Mouse (Mus musculus) gastrocnemius, postnatal 10 days (tissue): Measurements from ENCODE around the gene Galns. TPM values are rescaled to one million over a fixed set of nuclear protein-coding genes. Genes with fewer than 3 reads are reported as not detected.
"Not testable (repeated sequence)": the region's sequence is repeated elsewhere in the genome, so short reads cannot be mapped to it uniquely, and the experiment has no call there.

Experiments
- DNase-seq: peaks from one replicate; pipeline ENCODE4 v3.0.0; 2021; ENCODE audit warnings: mixed read lengths
- total RNA-seq, 2 experiments: library from RNA; stranded (reverse); gene quantifications; 2 replicates each; pipeline ENCODE4 v1.2.3; 2021

Galns gene
- total RNA-seq, 2 experiments from 2014 or later: 4.5 to 7.4 TPM

- DNase-seq: no peak
These were observed 24.9 kb upstream of the Galns start for GRCm38 (mm10) chr8:122635878-122636802.

DNA sequence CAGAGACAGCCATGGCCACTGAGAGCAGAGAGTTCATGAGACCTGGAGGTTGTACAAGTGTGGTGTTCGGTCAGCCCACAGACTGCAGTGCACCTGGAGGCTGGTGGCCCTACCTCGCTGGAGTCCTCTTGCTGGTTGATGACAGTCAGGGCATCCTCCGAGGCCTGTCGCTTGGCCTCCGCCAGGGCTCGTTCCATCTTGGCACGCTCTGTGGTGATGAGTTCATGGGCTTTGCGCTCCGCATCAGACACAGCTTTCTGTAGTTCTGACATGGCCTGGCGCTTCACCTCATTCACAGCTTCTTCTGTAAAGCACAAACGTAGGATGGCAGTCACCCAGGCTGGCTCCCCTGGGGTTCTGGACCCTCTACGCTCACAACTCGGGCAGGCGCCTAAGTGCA is 21.9 kb upstream of the Galns start:
- no peak for DNase-seq

DNA sequence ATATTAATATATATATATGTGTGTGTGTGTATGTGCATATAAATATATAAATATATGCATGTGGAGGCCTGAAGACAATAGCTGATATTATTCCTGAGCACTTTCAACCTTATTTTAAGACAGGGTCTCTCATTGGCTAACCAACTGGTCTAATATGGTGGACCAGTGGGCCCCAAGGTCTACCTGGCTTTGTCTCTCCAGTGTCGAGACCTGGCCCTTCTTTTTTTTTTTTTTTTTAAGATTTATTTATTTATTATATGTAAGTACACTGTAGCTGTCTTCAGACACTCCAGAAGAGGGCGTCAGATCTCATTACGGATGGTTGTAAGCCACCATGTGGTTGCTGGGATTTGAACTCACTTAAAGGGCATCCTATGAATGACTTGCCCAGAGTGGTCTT is 20.9 kb upstream of the Galns start:
- not testable (repeated sequence) for DNase-seq

- no peak for DNase-seq
These were observed 19.4 kb upstream of the Galns start for GRCm38 (mm10) chr8:122630696-122631095.

DNA sequence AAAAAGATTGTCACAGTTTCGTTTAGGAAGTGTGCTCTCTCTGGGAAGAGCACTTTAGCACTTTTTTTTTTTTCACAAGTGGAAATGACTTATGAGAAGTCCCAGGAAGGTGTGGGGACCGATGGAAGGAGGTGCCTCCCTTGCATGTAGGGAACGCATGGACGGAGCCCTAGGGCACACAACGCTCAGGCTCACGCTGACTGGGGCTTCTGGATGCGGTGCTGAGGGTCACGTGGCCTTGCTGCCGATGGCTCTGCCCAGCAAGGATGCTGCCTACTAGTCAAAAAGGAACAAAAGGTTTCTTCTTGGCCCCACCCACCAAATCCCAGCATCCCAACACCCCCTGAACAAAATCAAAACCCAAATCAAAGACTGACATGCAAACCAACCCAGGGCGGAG is 18.1 kb upstream of the Galns start:
- no peak for DNase-seq

DNA sequence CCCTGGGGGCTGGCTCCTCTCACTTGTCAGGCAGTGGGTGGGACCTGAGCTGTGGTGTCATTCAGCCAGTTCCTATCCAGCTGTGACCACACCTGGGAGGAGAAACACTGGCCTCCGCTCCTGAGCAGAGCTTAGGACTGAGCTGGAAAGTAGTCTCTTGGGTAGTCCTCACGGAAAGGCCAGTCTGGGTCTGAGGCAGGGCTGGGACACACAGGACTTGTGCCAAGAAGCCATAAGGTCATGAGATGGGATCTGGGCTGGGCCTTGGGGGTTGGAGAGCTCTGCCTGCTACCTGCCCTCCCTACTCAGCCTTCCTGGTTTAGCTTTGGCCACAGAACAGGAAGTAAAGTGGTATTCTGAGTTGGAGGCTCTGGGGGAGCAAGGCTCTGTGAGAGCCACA is 15.6 kb upstream of the Galns start:
- DNase-seq: no peak

GRCm38 (mm10) chr8:122625811-122626210 is 14.5 kb upstream of the Galns start:
- no peak for DNase-seq

DNA sequence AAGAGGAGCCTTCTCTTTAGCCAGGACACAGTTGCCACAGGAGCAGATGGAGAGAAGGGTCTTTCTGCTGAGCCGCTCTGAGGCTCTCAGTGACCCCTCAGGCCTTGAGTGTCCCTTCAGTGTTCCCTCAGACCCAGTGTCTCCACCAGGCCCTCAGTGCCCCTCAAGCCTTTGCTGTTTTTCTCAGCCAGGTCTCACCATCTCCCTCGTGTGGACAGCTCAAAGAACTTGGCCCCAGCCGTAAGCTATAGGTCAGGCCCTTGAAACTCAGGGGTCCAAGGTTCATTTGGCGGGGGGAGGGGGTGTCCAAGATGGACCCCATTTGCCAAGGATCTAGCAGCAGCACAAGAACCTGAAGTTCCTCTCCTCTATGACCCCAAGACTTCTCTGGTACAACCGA is 13.4 kb upstream of the Galns start:
- no peak for DNase-seq

DNA sequence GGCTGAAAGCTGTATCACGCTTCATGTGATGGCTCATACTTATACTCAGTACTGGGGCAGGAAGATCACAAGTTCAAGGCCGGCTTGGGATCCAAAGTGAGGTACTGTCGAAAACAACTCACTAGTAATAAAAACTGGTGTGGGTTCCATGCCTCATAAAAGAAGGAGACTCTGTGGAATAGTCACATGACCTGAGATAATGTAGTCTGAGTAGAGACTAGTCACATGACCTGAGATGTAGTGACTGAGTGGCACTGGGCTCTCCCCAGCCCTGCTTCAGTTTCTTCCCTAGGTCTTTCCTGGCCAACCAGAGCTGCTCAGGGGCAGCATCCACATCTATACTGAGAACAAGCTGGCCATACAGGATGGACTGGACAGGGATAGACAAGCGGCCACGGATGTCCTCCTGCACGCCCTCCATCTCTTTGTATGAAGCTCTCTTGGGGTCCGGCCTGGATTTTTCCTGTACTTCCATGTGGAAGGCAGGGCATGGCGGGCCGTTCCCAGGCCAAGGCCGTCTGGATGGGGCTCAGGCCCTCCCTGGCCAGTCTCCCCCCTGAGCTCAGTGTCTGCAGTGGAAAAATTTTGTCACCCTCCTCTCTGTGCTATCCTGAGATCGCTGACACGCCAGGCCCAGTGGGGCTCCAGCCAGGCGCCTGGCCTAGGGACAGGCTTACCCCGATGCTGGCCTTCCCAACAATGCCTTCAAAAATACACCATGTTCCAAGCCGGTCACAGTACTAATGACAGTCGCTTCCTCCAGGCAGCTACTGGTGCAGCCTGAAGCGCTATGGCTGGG is 12.8 kb upstream of the Galns start:
- DNase-seq: no peak

- DNase-seq: no peak
These were observed 11.5 kb upstream of the Galns start, which contains the start of gene Pabpn1l for GRCm38 (mm10) chr8:122622727-122623126. TSS of gene Pabpn1l (minus strand) at chr8:122622739.

DNA sequence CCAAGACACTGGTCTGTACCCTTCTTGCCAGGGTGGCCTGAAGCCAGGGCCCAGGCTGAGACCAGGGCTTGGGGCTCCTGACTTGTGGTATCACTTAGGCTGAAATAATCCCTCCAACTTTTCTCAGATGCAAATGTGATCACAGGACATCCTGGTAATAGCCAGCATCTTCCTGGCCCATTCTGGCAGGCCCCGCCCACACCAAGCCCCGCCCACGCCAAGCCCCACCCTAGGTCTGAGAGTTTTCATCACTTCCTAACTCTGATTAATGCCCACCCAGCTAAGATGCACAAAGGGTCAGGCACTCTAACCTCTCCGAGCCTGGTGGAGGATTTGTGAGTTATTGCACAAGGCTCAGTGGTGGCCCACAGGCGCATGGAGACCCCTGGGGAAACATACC is 9.2 kb upstream of the Galns start:
- DNase-seq: no peak

- DNase-seq: no peak
These were observed 7.6 kb upstream of the Galns start for GRCm38 (mm10) chr8:122618660-122619378.

DNA sequence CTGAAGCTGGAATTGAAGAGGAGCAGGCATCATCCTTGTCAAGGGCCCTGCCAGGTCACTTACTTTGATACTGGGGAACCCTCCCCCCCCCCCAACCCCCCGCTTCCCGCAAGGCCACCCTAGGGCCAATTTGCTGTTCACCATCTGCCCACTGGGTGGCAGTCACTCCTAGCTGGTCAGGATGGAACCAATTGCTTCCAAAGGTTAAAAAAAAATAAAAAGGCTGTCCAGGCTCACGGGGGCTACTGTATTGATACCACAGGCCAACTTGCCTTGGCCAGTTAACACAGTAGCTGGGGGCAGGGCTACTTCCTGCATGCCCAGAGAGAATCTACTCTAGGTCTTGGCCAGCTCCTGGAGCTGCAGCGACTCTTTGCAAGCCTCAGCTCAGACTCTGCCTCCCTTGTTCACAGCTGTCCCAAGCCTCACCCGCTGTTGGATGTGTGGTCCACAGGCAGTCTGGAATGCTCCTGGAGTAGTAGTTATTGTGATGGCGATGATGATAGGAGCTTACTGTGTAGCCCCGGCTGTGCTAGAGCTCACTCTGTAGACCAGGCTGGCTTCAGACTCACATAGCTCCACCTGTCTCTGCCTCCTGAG is 6.8 kb upstream of the Galns start:
- peak; percentile 89 for DNase-seq

GRCm38 (mm10) chr8:122616181-122616905 is 5.1 kb upstream of the Galns start:
- DNase-seq: no peak

GRCm38 (mm10) chr8:122610612-122611277 is 518 bp downstream of the Galns start:
- no peak for DNase-seq

DNA sequence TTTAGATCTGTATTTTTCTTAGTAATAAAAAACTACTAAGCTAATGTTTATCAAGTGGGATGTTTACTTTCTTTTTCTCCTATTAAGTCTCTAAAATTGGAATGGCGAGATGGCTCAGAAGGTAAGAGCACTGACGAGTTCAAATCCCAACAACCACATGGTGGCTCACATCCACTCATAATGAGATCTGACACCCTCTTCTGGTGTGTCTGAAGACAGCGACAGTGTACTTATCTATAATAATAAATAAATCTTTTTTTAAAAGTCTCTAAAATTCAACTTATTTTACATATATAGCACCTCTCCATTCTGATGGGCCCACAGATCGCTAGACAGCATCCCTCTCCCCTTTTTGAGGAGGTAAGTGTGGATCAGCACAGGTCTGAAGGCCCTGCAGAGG is 1.1 kb downstream of the Galns start:
- no peak for DNase-seq

GRCm38 (mm10) chr8:122606810-122607209 is 4.5 kb downstream of the Galns start:
- DNase-seq: no peak

DNA sequence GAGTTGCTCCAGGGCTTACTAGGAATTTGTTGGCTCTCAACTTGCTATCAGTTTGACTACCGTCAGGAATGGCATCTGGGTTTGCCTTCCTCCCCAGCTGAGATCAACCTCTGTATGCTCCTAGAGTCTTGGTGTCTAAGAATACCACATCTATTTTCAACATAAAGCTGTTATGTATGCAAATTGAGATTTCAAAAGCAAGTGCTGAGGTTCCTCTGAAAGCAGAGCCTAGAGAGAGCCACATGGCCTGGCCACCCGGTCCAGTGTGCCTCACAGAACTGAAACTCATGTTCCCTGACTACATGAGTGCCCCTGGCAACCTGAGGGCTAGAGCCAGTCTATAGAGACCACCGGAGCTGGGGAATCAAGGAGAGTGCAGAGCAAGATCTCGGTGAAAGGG is 5.9 kb downstream of the Galns start:
- no peak for DNase-seq

GRCm38 (mm10) chr8:122604640-122605039 is 6.6 kb downstream of the Galns start:
- no peak for DNase-seq

- no peak for DNase-seq
These were observed 10.6 kb downstream of the Galns start for GRCm38 (mm10) chr8:122600666-122601065.

DNA sequence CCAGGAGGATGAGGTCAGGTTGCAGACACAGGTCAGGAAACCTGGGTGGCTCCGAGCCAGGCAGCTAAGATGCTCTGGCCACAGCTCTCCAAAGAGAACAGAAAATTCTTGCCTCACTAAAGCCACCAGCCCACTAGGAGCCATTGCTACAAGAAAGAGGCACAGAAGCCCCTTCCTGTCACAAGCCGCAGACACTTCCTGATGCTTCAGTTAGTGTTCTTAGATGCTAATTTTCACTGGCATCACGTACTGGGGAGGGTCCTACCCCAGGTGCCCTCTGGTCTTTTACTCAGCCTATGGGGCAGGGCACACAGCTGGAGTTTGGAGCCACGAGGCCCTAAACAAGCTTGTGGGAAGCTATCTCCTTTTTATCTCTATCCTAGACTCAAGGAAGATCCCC is 15.2 kb downstream of the Galns start:
- no peak for DNase-seq
